Mouse (Mus musculus): ENCODE data around the gene Sdk2. TPM values are rescaled to one million over a fixed set of nuclear protein-coding genes. Genes with fewer than 3 reads are reported as not detected.

Gene Sdk2
- polyA plus RNA-seq, 1 experiment from 2014 or later, result 7.1 TPM

GRCm38 (mm10) chr11:113816971-113817548, 249.8 kb downstream of the Sdk2 start:
- H3K4me2 ChIP-seq (replicated peaks), result no peak overlapping the region
- no peak for ATAC-seq (ENCODE audit: low FRiP score, low read depth)
- H3K9ac ChIP-seq (replicated peaks), result no peak overlapping the region
- 81% methylated on average over 12 of the region's 12 CpGs for WGBS
- H3K27me3 ChIP-seq, result no peaks in the 10 kb centered on the region
- peaks cover 7% of the 10 kb centered on the region; the same call in 1 of the 2 replicates for H3K4me1 ChIP-seq
- H3K9me3 ChIP-seq, result no peaks in the 10 kb centered on the region
- H3K36me3 ChIP-seq, result peaks cover 6% of the 10 kb centered on the region; the same call in 1 of the 2 replicates
- H3K27ac ChIP-seq (replicated peaks), result no peak overlapping the region
- H3K4me3 ChIP-seq, result no peak overlapping the region

GRCm38 (mm10) chr11:113816439-113816838, 250.4 kb downstream of the Sdk2 start:
- Histone ChIP-seq H3K27me3 (no peaks in the 10 kb centered on the region), H3K9me3 (no peaks in the 10 kb centered on the region), H3K36me3 (peaks cover 6% of the 10 kb centered on the region; the same call in 1 of the 2 replicates), H3K27ac (replicated peaks) (no peak overlapping the region), H3K4me3 (no peak overlapping the region), H3K4me2 (replicated peaks) (no peak overlapping the region), H3K4me1 (peaks cover 7% of the 10 kb centered on the region; the same call in 1 of the 2 replicates), H3K9ac (replicated peaks) (no peak overlapping the region)
- ATAC-seq (ENCODE audit: low FRiP score, low read depth), result no peak
- 93% methylated on average over 4 of the region's 4 CpGs for WGBS

GRCm38 (mm10) chr11:113811546-113812339, 255.1 kb downstream of the Sdk2 start:
- no peak overlapping the region for H3K27ac ChIP-seq (replicated peaks)
- H3K9ac ChIP-seq (replicated peaks), result no peak overlapping the region
- ATAC-seq (ENCODE audit: low FRiP score, low read depth), result peak; percentile 5; the same call in 1 of the 2 replicates
- peaks cover 15% of the 10 kb centered on the region for H3K4me1 ChIP-seq
- no peak overlapping the region for H3K4me2 ChIP-seq (replicated peaks)
- 63% methylated on average over 20 of the region's 20 CpGs for WGBS
- 0 out of 2 replicates have a peak, but pooled peaks cover 3% of the 10 kb centered on the region for H3K27me3 ChIP-seq
- H3K9me3 ChIP-seq, result no peaks in the 10 kb centered on the region
- H3K4me3 ChIP-seq, result no peak overlapping the region
- peaks cover 4% of the 10 kb centered on the region; the same call in 1 of the 2 replicates for H3K36me3 ChIP-seq

DNA sequence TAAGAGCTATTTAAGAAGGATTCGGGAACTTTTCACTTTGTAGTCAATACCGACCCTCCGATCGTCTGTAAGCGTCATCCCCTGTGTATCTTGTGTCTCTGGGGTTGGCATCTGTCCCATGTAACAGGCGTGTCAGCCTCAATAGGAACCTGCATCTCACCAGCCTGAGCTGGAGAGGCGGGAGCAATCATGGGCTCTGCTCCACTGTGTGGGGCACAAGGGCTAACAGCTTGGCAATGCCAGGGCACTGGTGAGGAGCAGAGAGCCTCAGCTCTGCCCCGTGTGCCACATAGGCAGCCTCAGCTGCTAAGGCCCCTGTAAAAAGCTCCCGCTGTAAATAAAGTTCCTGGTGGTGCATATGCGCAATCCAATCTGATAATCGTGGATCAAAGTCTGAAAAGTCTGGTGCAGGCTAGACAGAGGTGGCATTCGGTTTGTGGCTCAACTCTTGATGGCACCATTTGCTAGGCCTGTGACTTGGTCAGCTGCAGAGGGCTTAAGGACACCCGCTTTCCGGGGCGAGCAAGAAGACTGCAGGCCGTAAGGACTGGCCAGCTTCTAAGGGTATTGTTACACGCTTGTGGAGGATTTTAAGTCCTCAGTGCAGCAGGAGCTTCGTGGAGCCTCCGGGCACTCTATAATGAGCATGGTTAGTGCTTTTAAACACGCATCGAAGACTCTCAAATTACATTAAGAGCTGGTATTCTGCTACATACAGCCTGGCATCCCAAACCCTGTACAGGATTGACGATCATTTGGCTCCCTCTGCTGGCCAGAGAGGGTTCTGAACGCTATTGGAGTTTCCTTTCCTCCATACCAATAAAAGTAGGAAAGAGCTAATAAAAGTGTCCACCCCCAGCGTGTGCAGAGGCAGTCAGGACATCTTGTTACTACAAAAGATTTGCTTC, 256.0 kb downstream of the Sdk2 start:
- 49% methylated on average over 24 of the region's 24 CpGs for WGBS
- peaks cover 8% of the 10 kb centered on the region; the same call in 1 of the 2 replicates for H3K27me3 ChIP-seq
- no peak overlapping the region for H3K9ac ChIP-seq (replicated peaks)
- no peak overlapping the region; the same call in 1 of the 2 replicates for H3K27ac ChIP-seq (replicated peaks)
- H3K4me2 ChIP-seq (replicated peaks), result no peak overlapping the region
- H3K4me3 ChIP-seq, result no peak overlapping the region
- H3K36me3 ChIP-seq, result peaks cover 4% of the 10 kb centered on the region; the same call in 1 of the 2 replicates
- peak; percentile 66 for ATAC-seq (ENCODE audit: low FRiP score, low read depth)
- H3K9me3 ChIP-seq, result no peaks in the 10 kb centered on the region
- peaks cover 22% of the 10 kb centered on the region for H3K4me1 ChIP-seq

DNA sequence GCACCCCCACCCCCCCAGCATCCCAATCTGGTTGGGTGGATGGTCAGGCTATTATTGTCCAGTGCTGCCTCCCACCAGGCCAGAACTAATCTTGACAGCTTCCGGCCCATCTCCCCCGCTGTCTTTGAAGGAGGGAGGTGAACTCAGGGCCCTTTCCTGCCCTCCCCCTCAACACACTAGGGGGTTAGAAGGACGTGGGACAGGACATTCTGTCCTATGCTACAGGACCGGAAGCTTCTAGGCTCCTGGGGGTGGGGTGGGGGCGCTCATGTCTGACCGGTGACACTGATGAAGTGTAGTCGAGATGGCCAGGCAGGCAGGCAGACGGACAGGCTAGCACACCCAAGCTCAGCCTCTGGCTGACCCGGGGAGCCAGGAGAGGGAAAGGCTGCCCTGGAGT, 259.8 kb downstream of the Sdk2 start:
- Histone ChIP-seq H3K36me3 (peaks cover 4% of the 10 kb centered on the region; the same call in 1 of the 2 replicates), H3K4me2 (replicated peaks) (no peak overlapping the region), H3K4me1 (peaks cover 37% of the 10 kb centered on the region), H3K9ac (replicated peaks) (no peak overlapping the region), H3K27ac (replicated peaks) (no peak overlapping the region), H3K4me3 (no peak overlapping the region), H3K9me3 (no peaks in the 10 kb centered on the region), H3K27me3 (peaks cover 20% of the 10 kb centered on the region)
- ATAC-seq (ENCODE audit: low FRiP score, low read depth), result no peak
- 25% methylated on average over 9 of the region's 9 CpGs for WGBS

DNA sequence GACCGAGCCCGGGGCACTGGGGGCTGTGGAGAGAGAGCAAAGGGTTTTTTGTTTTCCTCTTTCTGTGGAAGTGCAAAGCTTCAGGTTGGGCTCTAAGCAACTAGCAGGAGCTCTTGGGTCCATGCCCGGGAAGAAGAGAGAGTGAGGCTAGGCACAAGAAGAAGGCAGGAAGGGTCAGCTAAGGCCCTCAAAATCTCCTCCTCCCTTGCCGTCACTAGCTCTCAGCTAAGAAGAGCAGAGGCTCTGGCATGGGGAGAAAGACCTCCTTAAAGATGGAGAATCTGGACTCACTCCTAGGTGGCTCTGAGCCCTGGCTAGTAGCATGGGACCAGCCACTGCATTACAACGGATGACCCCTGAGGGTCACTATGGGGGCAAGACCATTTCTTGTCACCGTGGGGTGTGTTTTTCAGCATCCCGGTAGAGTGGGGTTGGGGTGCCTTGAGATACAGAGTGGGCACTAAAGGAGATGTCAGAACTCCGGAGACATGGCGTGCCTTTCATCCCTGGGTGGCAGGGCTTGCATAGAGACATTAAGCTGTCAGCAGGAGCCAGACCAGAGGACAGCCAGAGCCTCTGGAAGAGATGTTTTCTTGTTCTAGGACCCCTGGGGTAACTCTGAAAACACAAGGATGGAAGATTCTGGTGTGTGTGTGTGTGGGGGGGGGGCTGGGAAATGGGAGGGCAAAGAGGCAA, 260.3 kb downstream of the Sdk2 start:
- H3K9ac ChIP-seq (replicated peaks), result no peak overlapping the region
- H3K9me3 ChIP-seq, result no peaks in the 10 kb centered on the region
- WGBS, result 32% methylated on average over 9 of the region's 9 CpGs
- ATAC-seq (ENCODE audit: low FRiP score, low read depth), result no peak
- H3K4me2 ChIP-seq (replicated peaks), result no peak overlapping the region
- peaks cover 4% of the 10 kb centered on the region; the same call in 1 of the 2 replicates for H3K36me3 ChIP-seq
- peaks cover 39% of the 10 kb centered on the region for H3K4me1 ChIP-seq
- H3K27ac ChIP-seq (replicated peaks), result no peak overlapping the region
- H3K4me3 ChIP-seq, result no peak overlapping the region
- peaks cover 20% of the 10 kb centered on the region for H3K27me3 ChIP-seq

DNA sequence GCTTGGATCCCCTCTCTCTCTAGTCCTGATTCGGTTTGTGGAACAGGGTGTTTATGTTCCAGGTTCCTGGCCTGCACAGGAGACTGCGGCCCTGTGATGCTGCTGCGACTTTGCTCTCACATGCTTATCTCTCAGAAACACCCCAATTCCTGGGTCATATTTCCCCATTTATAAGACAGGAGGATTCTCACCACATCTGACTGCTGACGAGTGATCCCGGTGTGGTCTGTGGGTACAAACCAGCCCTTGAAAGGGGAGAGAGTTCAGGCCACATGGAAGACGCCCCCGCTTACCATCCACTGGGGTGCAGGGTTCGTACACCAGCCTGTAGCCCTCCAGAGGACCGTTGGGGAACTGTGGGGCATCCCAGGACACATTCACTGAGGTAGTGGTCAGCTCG, 260.9 kb downstream of the Sdk2 start:
- Histone ChIP-seq H3K27ac (replicated peaks) (no peak overlapping the region), H3K9ac (replicated peaks) (no peak overlapping the region), H3K27me3 (peaks cover 20% of the 10 kb centered on the region), H3K4me3 (no peak overlapping the region), H3K9me3 (no peaks in the 10 kb centered on the region), H3K36me3 (peaks cover 4% of the 10 kb centered on the region; the same call in 1 of the 2 replicates), H3K4me2 (replicated peaks) (no peak overlapping the region), H3K4me1 (peaks cover 37% of the 10 kb centered on the region)
- no peak for ATAC-seq (ENCODE audit: low FRiP score, low read depth)
- WGBS, result 70% methylated on average over 10 of the region's 10 CpGs

- H3K4me3 ChIP-seq, result no peak overlapping the region
- no peaks in the 10 kb centered on the region for H3K9me3 ChIP-seq
- WGBS, result 75% methylated on average over 9 of the region's 9 CpGs
- peaks cover 18% of the 10 kb centered on the region for H3K27me3 ChIP-seq
- H3K36me3 ChIP-seq, result no peaks in the 10 kb centered on the region
- peaks cover 40% of the 10 kb centered on the region for H3K4me1 ChIP-seq
- no peak overlapping the region for H3K27ac ChIP-seq (replicated peaks)
- no peak overlapping the region for H3K9ac ChIP-seq (replicated peaks)
- H3K4me2 ChIP-seq (replicated peaks), result no peak overlapping the region
- no peak for ATAC-seq (ENCODE audit: low FRiP score, low read depth)
Measured at GRCm38 (mm10) chr11:113803321-113803941, 263.4 kb downstream of the Sdk2 start.

DNA sequence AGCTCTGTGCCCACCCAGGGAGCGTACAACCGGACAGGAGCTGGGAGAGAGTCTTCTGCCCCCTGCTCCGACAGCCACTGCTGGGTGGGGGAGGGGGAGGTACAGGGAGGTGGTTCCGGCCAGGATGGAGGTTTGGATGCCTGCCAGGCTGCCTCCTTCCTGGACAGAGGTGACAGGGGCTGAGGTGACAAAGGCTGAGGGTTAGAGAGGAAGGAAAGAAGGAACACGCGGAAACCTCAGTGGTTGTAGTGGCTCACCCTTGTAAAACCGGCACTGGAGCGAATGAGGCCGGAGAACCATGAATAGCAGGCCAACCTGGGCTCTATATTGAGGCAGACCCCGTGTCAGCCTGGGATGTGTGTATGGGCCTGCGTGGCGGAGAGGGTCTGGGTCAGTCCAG, 264.4 kb downstream of the Sdk2 start:
- Histone ChIP-seq H3K4me3 (no peak overlapping the region), H3K4me1 (peaks cover 49% of the 10 kb centered on the region), H3K9ac (replicated peaks) (no peak overlapping the region), H3K9me3 (no peaks in the 10 kb centered on the region), H3K36me3 (no peaks in the 10 kb centered on the region), H3K27ac (replicated peaks) (peak overlapping the region; percentile 15; the same call in 1 of the 2 replicates), H3K27me3 (peaks cover 17% of the 10 kb centered on the region), H3K4me2 (replicated peaks) (no peak overlapping the region)
- WGBS, result 60% methylated on average over 12 of the region's 12 CpGs
- ATAC-seq (ENCODE audit: low FRiP score, low read depth), result peak; percentile 39; the same call in 1 of the 2 replicates

GRCm38 (mm10) chr11:113800026-113800425, 266.8 kb downstream of the Sdk2 start:
- 94% methylated on average over 12 of the region's 12 CpGs for WGBS
- Histone ChIP-seq H3K9ac (replicated peaks) (no peak overlapping the region), H3K4me2 (replicated peaks) (no peak overlapping the region), H3K4me1 (peaks cover 52% of the 10 kb centered on the region), H3K27me3 (peaks cover 6% of the 10 kb centered on the region; the same call in 1 of the 2 replicates), H3K36me3 (no peaks in the 10 kb centered on the region), H3K4me3 (no peak overlapping the region), H3K9me3 (no peaks in the 10 kb centered on the region), H3K27ac (replicated peaks) (no peak overlapping the region)
- ATAC-seq (ENCODE audit: low FRiP score, low read depth), result no peak

- Histone ChIP-seq H3K4me1 (peaks cover 52% of the 10 kb centered on the region), H3K4me3 (no peak overlapping the region), H3K9ac (replicated peaks) (no peak overlapping the region), H3K27me3 (peaks cover 5% of the 10 kb centered on the region; the same call in 1 of the 2 replicates), H3K27ac (replicated peaks) (no peak overlapping the region), H3K9me3 (no peaks in the 10 kb centered on the region), H3K36me3 (no peaks in the 10 kb centered on the region), H3K4me2 (replicated peaks) (no peak overlapping the region)
- WGBS, result 44% methylated on average over 14 of the region's 14 CpGs
- no peak for ATAC-seq (ENCODE audit: low FRiP score, low read depth)
Measured at GRCm38 (mm10) chr11:113799041-113799447, 267.8 kb downstream of the Sdk2 start.

Data from midbrain, embryonic 12.5 days (tissue).